Mouse (Mus musculus) frontal cortex, adult 2 months (tissue): ENCODE measurements at regions not wholly inside any gene's neighbourhood (a gene's known extent, or its start where the extent isn't known, plus 50 kb on each side); places are given as distances from the start of the nearest gene placed in this dataset.
A peak's percentile ranks its signal among the peaks of the same experiment; 100 is the strongest.

Source experiments
- DNase-seq, 2 experiments: peaks; one replicate each; pipeline ENCODE4 v3.0.0; 2022; ENCODE audit warnings: low spot score in 1 of 2; ENCODE audit errors: extremely low spot score in 1 of 2

DNA sequence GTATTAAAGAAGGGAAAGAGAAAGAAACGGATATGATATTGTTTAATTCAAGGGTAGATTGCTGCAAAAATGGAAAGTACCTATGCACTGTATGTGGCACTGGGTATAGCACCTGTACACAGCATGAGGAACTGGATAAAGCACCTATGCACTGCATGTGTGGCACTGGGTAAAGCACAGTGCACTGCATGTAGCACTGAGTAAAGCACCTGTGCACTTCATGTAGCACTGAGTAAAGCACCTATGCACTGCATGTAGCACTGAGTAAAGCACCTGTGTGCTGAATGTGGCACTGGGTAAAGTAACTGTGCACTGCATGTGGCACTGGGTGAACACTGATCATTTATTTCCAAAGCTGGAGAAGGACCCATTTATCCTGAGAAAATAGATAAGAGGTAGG, 280.2 kb upstream of the Fam49a start:
- no peak for DNase-seq

DNA sequence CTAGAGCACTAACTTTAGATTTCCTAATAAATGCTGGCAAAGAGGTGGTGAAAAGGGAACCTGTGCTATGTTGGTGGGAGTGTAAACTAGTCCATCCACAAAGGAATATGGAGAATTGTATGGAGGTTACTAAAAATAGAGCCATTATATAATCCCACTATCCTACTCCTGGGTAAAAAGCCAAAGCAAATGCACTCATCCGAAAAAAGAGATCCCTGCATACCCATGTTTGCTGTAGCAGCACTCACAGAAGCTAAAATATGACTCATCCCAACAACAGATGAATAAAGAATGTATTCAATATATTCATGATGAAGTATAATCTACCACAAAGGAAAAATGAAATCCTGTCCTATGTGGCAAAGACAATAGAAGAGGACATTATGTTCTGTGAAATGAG, 268.4 kb upstream of the Fam49a start:
- peak; percentile 3 to 55 for DNase-seq

DNA sequence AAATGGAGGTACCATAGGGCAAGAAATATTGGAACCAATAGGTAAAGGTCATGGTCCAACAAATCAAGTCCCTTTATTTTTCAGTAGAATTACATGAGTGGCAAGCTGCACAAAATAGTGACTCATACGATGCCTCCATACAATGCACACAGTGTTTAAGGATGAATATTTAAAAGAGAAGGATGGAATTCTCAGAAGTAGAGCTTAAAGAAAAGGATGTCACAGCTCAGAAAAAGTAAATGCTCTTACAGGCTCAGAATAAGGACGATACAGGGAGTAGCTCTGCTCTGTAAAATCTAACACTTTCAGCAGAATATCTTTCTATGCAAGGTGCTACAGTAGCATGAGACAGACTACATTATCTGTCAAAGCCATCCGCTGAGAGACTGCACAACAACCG, 262.7 kb upstream of the Fam49a start:
- DNase-seq, result no peak

DNA sequence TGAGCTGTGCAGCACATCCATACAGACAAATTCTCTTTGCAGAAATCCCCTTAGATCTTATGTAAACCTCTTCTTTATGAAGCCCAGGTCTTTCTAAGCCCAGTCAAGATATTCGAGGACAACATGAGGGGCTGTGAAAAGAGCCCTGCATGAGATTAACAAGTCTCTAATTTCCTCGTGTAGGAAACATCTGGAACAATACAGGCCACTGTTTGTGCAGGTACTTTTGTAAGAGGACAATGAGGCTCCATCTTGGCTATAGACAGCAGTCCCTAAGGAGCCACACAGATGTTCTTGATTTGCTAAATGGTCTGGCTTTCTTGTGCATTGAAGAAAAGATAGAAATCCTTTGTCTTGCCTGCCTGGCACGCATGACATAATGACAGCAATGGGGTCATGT, 259.5 kb upstream of the Fam49a start:
- DNase-seq, result no peak

DNA sequence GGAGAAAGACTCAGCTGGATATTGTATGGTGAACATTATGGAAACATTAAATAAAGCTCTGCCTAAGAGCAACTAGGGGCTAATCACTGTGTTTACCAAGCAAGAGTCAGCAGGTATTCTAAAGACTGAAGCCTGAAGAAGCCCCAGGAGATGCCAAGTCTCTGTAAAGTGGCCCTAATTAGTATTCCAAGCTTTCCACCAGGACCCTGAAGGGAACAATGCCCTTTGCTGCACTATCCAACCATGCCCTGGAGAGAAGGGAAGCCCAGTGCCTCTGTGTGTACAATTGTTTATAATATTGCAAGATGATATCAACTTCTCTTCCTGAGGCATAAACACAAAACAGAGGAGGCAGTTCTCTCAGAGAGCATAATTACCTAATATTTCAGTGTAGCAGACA, 251.3 kb upstream of the Fam49a start:
- DNase-seq, result no peak

DNA sequence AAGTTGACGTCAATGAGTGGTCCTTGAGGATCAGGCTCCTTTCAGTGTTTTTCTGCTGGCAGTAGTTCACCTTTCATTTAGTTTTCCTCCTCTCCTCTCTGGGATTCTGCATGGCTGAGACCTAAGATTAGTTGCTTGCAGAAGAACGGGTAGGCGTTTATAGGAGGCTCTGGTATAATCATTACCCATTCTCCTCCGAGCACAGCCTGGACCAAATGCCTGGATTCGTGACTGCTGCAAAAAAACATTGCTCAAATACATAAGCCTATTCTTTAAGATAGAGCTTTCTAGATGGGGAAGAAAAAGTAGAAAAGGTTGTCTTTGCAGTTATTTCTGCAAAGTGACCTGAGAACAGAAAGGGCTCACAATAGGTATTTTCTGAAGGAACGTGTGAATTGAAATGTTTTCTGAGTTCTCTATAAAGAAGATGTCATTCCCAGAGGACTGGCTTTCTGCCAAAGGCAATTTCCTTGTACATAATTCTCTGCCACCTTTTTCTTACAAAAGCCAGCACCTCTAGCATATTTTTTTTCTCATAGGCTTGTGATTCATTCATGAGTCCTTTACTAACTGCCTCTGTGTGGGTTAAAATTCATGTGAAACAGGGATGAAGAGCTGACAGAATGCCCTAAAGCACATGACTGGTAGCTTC, 238.0 kb upstream of the Fam49a start:
- DNase-seq, result peak; percentile 50 to 67

DNA sequence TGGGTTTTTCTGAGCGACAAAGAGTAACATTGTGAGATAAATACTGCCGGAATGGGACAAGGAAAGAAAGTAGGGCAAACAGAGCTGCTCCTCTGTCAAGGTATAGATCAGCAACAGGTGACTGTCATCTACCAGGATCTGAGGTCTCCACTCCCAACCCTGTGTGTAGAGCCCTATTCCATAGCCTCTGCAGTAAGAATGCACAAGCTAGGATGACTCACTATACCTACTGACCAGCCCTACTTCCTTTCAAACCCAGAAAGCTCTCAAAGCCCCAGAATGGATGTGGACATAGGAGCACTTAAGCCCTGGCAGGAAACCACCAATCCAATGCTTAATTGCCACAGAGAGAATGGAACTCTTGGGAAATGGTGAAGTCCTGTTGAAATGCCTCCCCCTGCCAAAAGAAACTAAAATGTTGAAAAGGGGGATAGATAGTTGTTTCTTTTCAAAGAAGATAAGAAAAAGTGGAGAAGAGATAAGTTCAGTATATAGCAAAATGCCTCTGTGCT, 231.8 kb upstream of the Fam49a start:
- no peak for DNase-seq

DNA sequence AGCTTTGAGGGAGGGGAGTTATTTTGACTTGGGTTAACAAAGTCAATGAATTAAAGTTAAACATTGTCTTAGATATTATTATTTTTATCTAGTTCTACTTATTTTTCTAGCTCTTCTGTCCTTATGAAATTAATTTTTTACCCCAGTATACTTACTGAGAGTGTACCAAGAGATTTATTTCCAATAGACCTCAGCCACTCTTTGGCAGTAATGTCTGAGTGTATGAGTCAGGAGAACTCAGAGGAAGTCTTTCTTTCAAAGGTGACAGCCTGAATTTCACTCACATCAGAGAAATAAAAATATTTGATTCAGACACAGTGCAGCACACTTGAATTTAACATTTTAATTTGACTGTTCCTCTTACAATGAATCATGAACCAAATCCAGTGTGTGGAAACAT, 227.4 kb upstream of the Fam49a start:
- peak in 1 of 2 experiments; percentile 23 for DNase-seq

DNA sequence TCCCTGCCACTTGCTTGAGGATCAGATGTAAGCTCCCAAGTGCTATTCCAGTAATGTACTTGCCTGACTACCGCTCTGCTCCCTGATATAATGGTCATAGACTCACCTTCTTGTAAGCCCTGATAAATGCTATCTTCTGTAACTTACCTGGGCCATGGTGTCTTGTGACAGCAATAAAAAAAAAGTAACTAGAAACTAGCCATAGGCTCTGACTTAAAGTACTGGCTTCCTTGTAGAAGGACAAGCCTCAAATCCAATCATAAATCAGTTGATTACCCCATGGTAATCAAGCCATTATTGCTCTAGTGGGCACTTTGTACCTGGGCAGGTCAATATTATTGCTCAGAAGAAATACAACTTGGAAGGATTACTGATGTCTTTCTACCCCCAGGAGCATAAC, 222.7 kb upstream of the Fam49a start:
- DNase-seq, result no peak

DNA sequence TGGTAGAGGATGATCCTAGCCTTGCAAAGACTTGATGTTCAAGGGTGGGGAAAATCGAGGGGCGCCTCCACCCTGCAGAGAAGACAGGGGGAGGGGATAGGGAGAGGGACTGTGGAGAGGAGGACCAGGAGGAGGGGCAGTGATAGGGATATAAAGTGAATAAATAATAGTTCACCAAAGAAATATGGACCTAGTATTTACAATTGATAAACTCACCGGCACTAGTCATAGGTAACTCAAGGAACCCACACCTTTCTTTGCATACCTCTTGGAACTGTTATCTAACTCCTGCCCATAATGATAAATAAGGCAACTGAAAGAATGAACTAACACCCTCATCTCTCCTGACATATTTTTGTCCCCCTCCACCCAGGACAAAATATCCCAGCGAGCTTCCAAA, 199.7 kb upstream of the Fam49a start:
- no peak for DNase-seq

DNA sequence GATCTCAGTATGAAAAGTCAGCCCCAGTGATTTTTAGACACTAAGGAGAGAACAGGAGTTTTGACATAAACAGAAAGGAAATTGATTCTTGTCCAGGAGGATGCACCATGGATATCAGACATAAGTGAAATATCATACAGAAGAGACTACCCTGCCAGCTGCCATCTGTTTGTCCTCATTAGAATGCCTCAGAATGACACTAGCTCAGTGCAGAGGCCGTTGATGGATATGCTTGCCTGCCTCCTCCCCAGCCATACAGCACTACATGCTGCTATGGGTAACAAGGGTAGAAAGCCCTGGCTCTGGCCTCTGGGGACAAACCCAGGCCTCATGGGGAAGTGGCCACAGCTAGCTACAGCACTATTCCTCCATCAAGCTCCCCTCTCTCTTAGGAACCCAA, 198.0 kb upstream of the Fam49a start:
- DNase-seq, result peak; percentile 19 to 48

DNA sequence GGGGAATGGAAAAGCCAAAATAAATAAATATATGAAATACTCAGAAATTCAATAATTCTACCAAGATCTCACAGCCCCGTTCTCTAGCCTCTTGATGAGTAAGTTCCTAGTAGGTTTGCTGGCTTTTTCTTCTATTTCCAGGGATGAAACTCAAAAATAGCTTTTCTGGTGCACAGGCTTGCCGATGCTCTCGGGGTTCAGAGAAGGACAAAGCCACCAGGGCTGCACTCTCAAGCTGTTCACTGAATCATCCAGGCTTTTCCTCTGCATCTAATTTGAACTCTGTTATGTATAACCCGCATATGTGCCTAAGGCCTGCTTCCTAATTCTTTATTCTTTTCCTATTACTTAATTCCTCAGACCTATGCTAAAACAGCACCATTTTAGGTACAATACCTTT, 197.5 kb upstream of the Fam49a start:
- peak; percentile 39 to 58 for DNase-seq

DNA sequence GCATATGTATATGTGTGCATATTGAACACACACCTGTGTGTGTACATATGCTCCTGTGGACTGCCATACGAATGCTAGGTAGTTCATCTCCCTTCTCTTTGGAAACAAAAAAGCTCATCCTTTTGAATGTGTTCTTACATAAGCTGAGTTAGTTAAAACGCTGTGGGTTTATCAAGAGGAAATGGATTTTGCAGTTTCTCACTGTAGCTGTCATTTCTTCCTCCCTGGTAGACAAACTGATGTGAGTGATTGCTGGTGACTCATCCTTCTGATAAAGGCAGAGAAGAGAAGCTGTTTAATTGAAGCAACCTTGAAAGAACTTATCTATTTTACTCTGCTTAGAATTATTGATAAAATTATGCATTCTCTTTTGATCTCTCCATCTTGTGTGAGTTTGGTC, 173.6 kb upstream of the Fam49a start:
- peak in 1 of 2 experiments; percentile 35 for DNase-seq
